Mouse (Mus musculus) megakaryocyte, embryonic 14.5 days (primary cell): ENCODE measurements at regions not wholly inside any gene's neighbourhood (a gene's known extent, or its start where the extent isn't known, plus 50 kb on each side); places are given as distances from the start of the nearest gene placed in this dataset.

Experiments
- H3K27me3 ChIP-seq: replicated peaks from 2 replicates; pipeline ENCODE3; 2012; ENCODE audit warnings: inconsistent platforms
- H3K36me3 ChIP-seq: replicated peaks from 2 replicates; pipeline ENCODE3; 2012; ENCODE audit warnings: low read length, inconsistent platforms, mixed read lengths
- H3K4me1 ChIP-seq: 2 replicates; pipeline ENCODE4 v1.6.1; 2012; ENCODE audit warnings: inconsistent platforms
- H3K4me3 ChIP-seq: replicated peaks from 2 replicates; pipeline ENCODE3; 2012; ENCODE audit warnings: moderate library complexity, mild to moderate bottlenecking, inconsistent platforms
- H3K9me3 ChIP-seq: 2 replicates; pipeline ENCODE4 v1.6.1; 2012; ENCODE audit warnings: inconsistent platforms
- FLI1 ChIP-seq: IDR thresholded peaks from 2 replicates; pipeline ENCODE4 v1.6.1; 2012; ENCODE audit warnings: low read length, inconsistent platforms, mixed read lengths
- GATA1 ChIP-seq: IDR thresholded peaks from 3 replicates; pipeline ENCODE4 v1.6.1; 2012; ENCODE audit warnings: mixed read lengths, low read length, inconsistent platforms, borderline replicate concordance

DNA sequence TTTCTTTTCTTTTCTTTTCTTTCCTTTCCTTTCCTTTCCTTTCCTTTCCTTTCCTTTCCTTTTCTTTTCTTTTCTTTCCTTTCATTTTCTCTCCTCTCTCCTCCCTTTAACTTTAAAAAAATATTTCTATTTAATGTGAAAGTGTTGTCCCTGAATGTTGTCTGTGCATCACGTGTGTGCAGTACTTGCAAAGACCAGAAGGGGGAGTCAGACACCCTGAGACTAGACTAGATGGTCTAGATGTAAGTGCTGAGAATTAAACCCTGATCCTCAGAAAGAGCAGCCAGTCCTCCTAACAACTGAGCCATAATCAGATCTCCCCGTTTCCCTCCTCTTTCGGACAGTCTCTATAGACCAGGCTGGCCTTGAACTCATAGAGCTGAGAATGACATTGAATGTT is 151.7 kb downstream of the Mtx2 start:
- Histone ChIP-seq H3K4me3 (no peak overlapping the region), H3K36me3 (no peaks in the 10 kb centered on the region), H3K4me1 (no peaks in the 10 kb centered on the region), H3K27me3 (peaks cover 7% of the 10 kb centered on the region), H3K9me3 (peaks cover 16% of the 10 kb centered on the region)
- TF ChIP-seq FLI1: no peak
- TF ChIP-seq GATA1: no peak

DNA sequence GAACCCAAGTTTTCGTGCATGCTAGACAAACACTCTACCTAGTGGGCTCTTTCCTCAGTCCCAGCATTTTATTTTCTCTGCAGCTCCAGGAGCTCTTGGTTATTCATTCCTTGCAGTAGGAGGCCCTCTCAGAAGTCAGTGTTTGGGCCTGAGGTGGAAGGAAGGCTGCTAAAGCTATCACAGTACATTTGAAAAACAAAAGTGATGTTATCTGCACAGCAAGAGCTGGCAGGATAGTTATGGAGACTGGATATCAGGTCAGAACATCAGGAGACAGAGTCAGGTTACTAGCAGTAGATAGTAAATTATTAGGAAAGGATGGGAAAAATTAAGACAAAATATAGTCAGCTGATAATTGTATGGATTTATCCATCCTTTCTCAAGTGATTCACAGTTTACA is 152.2 kb downstream of the Mtx2 start:
- H3K27me3 ChIP-seq: peaks cover 4% of the 10 kb centered on the region
- TF ChIP-seq GATA1: no peak
- TF ChIP-seq FLI1: no peak
- no peaks in the 10 kb centered on the region for H3K36me3 ChIP-seq
- H3K9me3 ChIP-seq: peaks cover 16% of the 10 kb centered on the region
- H3K4me1 ChIP-seq: no peaks in the 10 kb centered on the region
- no peak overlapping the region for H3K4me3 ChIP-seq

DNA sequence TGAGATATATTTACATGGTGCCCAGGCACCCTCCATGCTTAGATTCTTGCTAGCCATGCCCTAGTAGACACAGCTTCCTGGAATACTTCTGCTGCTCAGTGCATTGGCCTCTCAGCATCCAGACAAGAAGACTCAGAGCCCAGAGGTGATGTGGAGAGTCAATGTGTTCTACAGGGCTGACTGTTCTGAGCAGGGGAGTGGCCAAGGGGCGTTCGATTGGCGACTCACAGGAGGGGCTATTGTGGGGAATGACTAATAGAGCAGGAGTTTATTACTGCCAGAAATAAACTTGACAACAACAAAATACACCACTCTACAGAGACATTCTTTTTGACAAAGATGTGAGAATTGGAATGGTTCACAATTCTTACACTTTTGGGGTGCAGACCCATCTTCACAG is 156.3 kb downstream of the Mtx2 start:
- Histone ChIP-seq H3K36me3 (no peaks in the 10 kb centered on the region), H3K9me3 (peaks cover 6% of the 10 kb centered on the region; the same call in 1 of the 2 replicates), H3K4me1 (no peaks in the 10 kb centered on the region), H3K4me3 (no peak overlapping the region), H3K27me3 (peaks cover 2% of the 10 kb centered on the region)
- no peak for TF ChIP-seq FLI1
- TF ChIP-seq GATA1: no peak

DNA sequence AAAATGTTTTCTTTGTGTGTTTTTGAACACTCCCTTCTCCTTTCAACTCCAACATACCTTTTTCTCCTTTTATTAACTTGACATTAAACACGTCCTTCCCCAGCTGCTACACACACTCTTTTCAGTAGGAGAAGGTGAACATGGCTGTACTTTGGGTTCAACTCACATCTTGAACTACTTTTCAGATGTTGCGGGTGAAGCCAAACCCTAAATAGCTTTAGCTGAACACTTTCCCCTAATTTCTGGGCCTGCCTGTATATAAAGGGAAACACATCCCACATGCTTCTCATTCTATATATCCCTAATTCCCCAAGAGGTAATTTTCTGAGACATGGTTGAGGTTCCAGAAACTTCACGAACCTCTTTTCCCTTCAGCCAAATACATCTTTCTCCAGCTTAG is 168.2 kb downstream of the Mtx2 start:
- no peak for TF ChIP-seq GATA1
- no peak for TF ChIP-seq FLI1
- peaks cover 8% of the 10 kb centered on the region for H3K27me3 ChIP-seq
- H3K36me3 ChIP-seq: no peaks in the 10 kb centered on the region
- no peak overlapping the region for H3K4me3 ChIP-seq
- H3K4me1 ChIP-seq: no peaks in the 10 kb centered on the region
- no peaks in the 10 kb centered on the region for H3K9me3 ChIP-seq

DNA sequence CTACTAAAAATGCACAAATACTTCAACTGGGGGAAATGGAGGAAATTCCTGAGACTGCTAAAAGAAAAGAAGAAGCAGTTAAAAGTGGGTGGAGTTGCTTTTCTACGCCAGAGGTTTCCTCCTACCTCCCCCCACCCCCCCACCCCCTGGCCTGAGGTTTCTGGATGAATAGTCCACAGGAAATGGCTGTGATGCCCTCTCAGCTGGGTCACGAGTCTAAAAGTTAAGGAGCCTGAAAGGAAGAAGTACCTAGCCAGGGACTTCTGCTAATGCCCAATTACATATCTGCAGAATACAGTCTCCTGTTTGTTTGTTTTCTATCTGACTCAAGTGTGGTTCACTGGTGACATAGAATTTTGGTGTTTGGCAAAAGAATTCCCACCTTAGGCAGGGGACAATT is 169.4 kb downstream of the Mtx2 start:
- Histone ChIP-seq H3K27me3 (peaks cover 10% of the 10 kb centered on the region), H3K9me3 (no peaks in the 10 kb centered on the region), H3K4me1 (no peaks in the 10 kb centered on the region), H3K4me3 (no peak overlapping the region), H3K36me3 (no peaks in the 10 kb centered on the region)
- TF ChIP-seq GATA1 (no peak), FLI1 (no peak)

DNA sequence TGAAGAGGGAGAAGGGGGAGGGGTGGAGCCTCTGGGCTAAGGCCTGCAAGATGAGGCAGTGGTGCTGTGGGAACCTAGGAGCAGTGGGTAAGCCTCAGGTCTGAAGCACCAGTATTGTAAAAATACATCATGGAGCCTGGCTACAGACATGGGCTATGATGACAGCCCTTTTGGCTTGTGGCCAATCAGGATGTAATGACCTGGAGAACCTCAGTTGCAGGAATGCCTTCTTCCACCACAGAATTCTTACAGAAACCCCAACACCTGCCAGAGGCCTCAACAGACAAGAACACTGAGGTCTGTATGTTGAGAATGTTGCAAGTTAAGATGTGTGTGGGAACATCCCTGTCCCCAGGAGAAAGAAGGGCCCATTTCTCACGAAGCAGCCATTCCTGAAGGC is 172.1 kb downstream of the Mtx2 start:
- Histone ChIP-seq H3K27me3 (peaks cover 10% of the 10 kb centered on the region), H3K4me3 (no peak overlapping the region), H3K36me3 (no peaks in the 10 kb centered on the region), H3K4me1 (no peaks in the 10 kb centered on the region), H3K9me3 (no peaks in the 10 kb centered on the region)
- TF ChIP-seq GATA1: no peak
- TF ChIP-seq FLI1: no peak

DNA sequence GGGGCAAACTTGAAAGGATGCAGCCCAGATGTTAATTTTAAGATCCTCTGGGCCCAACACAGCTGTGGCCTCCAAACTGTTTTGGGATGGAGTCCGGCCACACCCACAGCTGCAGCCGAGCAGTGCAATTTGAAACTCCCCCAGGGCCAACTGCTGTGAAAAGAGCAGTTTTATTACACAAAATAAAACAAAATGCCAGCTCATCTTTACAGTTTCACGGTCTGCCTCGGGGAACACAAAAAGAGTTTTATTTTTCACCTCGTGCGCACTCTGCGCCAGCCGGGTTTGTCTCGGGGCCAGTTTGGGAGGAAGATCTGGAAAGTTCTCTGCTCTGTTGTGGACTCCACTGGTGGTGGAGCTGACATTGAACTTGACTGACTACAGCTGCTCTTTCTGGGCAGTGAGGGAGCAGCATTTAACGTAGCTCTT is 174.8 kb downstream of the Mtx2 start:
- H3K36me3 ChIP-seq: no peaks in the 10 kb centered on the region
- TF ChIP-seq FLI1: no peak
- no peak for TF ChIP-seq GATA1
- H3K4me1 ChIP-seq: no peaks in the 10 kb centered on the region
- H3K27me3 ChIP-seq: peaks cover 10% of the 10 kb centered on the region
- no peaks in the 10 kb centered on the region for H3K9me3 ChIP-seq
- H3K4me3 ChIP-seq: no peak overlapping the region

DNA sequence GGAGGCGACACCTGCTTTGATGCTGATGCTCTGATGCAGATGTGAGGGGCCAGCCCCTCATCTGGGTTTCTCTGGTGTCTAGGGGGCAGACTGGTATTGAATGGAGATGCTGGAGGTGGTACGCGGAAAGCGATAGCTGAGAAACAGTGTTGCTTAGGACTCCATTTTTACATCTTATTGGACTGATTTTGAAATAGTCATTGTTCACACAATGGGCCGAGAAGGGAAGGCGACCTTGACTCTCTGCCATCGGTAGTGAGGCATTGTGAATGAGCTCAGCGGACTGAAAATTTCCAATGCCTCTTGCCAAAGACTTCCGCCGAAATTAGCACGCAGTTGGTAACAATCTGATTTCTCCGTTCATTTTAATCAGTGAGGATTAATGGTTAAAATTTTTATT is 177.0 kb downstream of the Mtx2 start:
- Histone ChIP-seq H3K9me3 (no peaks in the 10 kb centered on the region), H3K36me3 (no peaks in the 10 kb centered on the region), H3K4me1 (no peaks in the 10 kb centered on the region), H3K4me3 (no peak overlapping the region), H3K27me3 (peaks cover 7% of the 10 kb centered on the region)
- TF ChIP-seq FLI1 (no peak), GATA1 (no peak)

DNA sequence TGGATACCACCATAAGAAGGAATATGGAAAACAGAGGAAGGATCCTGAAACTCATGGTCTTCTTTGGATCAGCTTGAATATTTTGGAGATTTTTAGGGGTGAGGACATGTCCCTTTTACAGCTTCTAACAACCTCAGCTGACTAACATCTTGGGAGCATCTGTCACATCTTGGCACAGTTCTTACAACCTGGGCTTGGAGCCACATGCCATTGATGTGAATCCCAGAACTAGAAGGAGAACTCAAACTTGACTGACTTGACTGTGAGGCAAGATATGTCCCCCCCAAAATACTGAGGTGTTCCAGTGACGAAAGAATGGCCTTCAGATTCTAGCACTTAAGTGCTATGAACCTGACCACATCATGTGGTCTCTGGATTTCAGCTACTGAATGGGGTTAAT is 182.5 kb downstream of the Mtx2 start:
- H3K4me3 ChIP-seq: no peak overlapping the region
- TF ChIP-seq FLI1: no peak
- TF ChIP-seq GATA1: no peak
- no peaks in the 10 kb centered on the region for H3K9me3 ChIP-seq
- H3K4me1 ChIP-seq: no peaks in the 10 kb centered on the region
- no peaks in the 10 kb centered on the region for H3K27me3 ChIP-seq
- H3K36me3 ChIP-seq: no peaks in the 10 kb centered on the region

DNA sequence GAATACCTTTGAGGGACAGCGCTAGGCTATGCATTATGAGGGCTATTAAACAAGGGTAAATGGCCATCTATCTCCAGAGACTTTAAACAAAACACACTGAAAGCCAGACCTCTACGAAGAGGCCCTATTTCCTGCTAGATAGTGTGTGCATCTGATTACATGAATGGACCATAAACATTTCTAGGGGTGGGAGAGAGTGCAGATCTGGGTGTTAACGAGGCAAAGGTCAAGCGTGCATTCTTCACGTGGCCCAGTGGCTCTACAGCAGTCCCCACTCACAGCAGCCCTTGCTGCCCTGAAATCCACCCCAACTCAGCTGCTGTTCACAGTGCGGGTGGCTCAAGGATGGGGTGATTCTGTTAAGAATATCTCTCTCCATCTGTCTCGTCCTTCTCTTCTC is 185.0 kb downstream of the Mtx2 start:
- Histone ChIP-seq H3K9me3 (no peaks in the 10 kb centered on the region), H3K27me3 (peaks cover 4% of the 10 kb centered on the region), H3K36me3 (no peaks in the 10 kb centered on the region), H3K4me1 (no peaks in the 10 kb centered on the region), H3K4me3 (no peak overlapping the region)
- TF ChIP-seq FLI1 (no peak), GATA1 (no peak)

DNA sequence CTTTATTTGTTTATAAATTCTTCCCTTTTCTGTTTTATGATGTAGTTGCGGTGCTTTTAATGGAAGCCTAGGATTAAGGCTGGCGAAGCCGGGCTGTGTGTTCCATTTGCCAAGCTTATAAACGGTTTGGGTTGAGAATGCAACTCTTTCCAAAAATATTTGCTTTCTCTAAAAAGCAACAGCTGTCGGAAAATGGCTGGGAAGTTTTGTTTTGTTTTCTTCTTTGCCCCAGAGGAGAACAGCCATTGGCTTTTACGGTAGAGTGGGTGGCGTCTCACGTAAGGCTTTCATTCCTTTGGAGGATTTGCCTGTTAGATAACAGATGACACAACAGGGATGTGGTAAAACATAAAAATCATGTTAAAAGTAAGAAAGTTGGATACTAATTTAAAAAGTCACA is 186.4 kb downstream of the Mtx2 start:
- no peaks in the 10 kb centered on the region for H3K36me3 ChIP-seq
- H3K9me3 ChIP-seq: no peaks in the 10 kb centered on the region
- no peaks in the 10 kb centered on the region for H3K4me1 ChIP-seq
- H3K27me3 ChIP-seq: peaks cover 4% of the 10 kb centered on the region
- H3K4me3 ChIP-seq: no peak overlapping the region
- TF ChIP-seq GATA1 (no peak), FLI1 (no peak)
